Mouse (Mus musculus) erythroblast, embryonic 14.5 days (primary cell): ENCODE measurements around the gene Slc1a2.

Experiments
- GATA1 ChIP-seq: IDR thresholded peaks from 2 replicates; pipeline ENCODE4 v1.6.1; 2012; ENCODE audit warnings: low read length, inconsistent platforms, mixed read lengths
- TAL1 ChIP-seq: IDR thresholded peaks from 3 replicates; pipeline ENCODE4 v1.6.1; 2012; ENCODE audit warnings: low read length, inconsistent platforms, mixed read lengths

GRCm38 (mm10) chr2:102610485-102610884 is 48.0 kb upstream of the Slc1a2 start:
- TF ChIP-seq GATA1 = no peak
- TF ChIP-seq TAL1 = no peak
